Mouse (Mus musculus): ENCODE measurements around the gene Thbs1. TPM values are rescaled to one million over a fixed set of nuclear protein-coding genes. Genes with fewer than 3 reads are reported as not detected.

Thbs1 gene
- total and polyA plus RNA-seq, 2 experiments from 2014 or later, result 3.3 to 12.5 TPM

DNA sequence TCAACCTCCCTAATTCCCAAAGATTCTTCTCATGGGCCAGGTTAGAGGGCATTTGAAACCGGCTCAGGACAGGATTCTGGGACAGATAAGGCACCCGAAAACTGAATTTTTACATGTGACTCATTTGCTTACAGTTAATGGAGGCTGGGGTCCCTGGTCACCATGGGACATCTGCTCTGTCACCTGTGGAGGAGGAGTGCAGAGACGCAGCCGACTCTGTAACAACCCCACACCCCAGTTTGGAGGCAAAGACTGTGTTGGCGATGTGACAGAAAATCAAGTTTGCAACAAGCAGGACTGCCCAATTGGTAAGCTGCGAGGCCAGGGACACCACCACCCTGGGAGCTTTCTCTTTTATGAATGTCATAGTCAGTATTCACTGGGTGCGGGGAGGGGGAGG lies 6.8 kb downstream of the Thbs1 start:
- Histone ChIP-seq H3K36me3 (ENCODE audit: insufficient read depth, low read length) (0 out of 2 replicates have a peak, but pooled peaks cover 3% of the 10 kb centered on the region), H3K27me3 (ENCODE audit: insufficient read depth, low read length) (no peaks in the 10 kb centered on the region), H3K4me2 (ENCODE audit: low read depth, low read length) (no peak overlapping the region), H3K4me3 (ENCODE audit: low read length) (no peak overlapping the region), H3K4me1 (ENCODE audit: insufficient read depth, low read length) (no peaks in the 10 kb centered on the region; the same call in 1 of the 2 replicates), H3K9ac (replicated peaks; ENCODE audit: low read length) (no peak overlapping the region), H3K27ac (no peak overlapping the region), H3K9me3 (ENCODE audit: low read length) (no peaks in the 10 kb centered on the region)
- DNase-seq (ENCODE audit: low spot score), result no peak
- no peak for ATAC-seq
- 91% methylated on average over 7 of the region's 7 CpGs for WGBS
- no peak for TF ChIP-seq CTCF (IDR thresholded peaks at IDR 0.05; ENCODE audit: low read depth)

- DNase-seq (ENCODE audit: low spot score) (no peak), ATAC-seq (no peak)
- H3K4me3 ChIP-seq (ENCODE audit: low read length), result no peak overlapping the region
- no peaks in the 10 kb centered on the region; the same call in 1 of the 2 replicates for H3K4me1 ChIP-seq (ENCODE audit: insufficient read depth, low read length)
- H3K9me3 ChIP-seq (ENCODE audit: low read length), result no peaks in the 10 kb centered on the region
- H3K27me3 ChIP-seq (ENCODE audit: insufficient read depth, low read length), result no peaks in the 10 kb centered on the region
- H3K36me3 ChIP-seq (ENCODE audit: insufficient read depth, low read length), result 0 out of 2 replicates have a peak, but pooled peaks cover 4% of the 10 kb centered on the region
- TF ChIP-seq CTCF (IDR thresholded peaks at IDR 0.05; ENCODE audit: low read depth), result no peak
- WGBS, result 96% methylated on average over 12 of the region's 12 CpGs
- no peak overlapping the region for H3K9ac ChIP-seq (replicated peaks; ENCODE audit: low read length)
- no peak overlapping the region for H3K4me2 ChIP-seq (ENCODE audit: low read depth, low read length)
- no peak overlapping the region for H3K27ac ChIP-seq
Observed at GRCm38 (mm10) chr2:118119684-118120083, 8.0 kb downstream of the Thbs1 start.

DNA sequence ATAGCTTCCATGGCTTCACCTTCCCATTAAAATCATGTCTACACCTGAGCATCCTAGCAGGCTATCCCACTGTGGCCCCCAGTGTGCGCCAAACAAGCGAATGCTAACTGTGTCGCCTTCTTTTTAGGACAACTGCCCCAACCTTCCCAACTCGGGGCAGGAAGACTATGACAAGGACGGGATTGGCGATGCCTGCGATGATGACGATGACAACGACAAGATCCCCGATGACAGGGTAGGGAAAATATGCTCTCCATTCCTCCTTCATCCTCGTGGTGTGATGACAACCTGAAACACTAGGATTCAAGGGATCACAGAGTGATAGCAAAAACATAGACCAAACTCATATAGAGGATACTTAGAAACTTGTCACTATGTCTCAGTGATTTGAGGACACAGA lies 8.4 kb downstream of the Thbs1 start:
- no peak overlapping the region for H3K27ac ChIP-seq
- no peak for TF ChIP-seq CTCF (IDR thresholded peaks at IDR 0.05; ENCODE audit: low read depth)

DNA sequence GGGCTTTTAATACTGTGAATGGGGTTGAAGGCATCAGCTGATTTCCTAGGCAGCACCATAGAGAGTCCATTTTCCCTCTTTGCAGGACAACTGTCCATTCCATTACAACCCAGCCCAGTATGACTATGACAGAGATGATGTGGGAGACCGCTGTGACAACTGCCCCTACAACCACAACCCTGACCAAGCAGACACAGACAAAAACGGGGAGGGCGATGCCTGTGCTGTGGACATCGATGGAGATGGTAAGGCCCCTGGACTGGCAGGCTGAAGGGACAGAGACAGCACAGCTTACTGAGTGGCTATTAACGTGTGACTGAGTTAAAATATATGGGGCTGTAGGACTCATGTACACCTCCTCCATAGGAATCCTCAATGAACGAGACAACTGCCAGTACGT lies 9.1 kb downstream of the Thbs1 start:
- Histone ChIP-seq H3K9me3 (ENCODE audit: low read length) (no peaks in the 10 kb centered on the region), H3K27me3 (ENCODE audit: insufficient read depth, low read length) (no peaks in the 10 kb centered on the region), H3K9ac (replicated peaks; ENCODE audit: low read length) (no peak overlapping the region), H3K4me2 (ENCODE audit: low read depth, low read length) (no peak overlapping the region), H3K4me3 (ENCODE audit: low read length) (no peak overlapping the region), H3K4me1 (ENCODE audit: insufficient read depth, low read length) (no peaks in the 10 kb centered on the region), H3K36me3 (ENCODE audit: insufficient read depth, low read length) (0 out of 2 replicates have a peak, but pooled peaks cover 4% of the 10 kb centered on the region), H3K27ac (no peak overlapping the region)
- 93% methylated on average over 7 of the region's 7 CpGs for WGBS
- TF ChIP-seq CTCF (IDR thresholded peaks at IDR 0.05; ENCODE audit: low read depth), result no peak
- ATAC-seq, result no peak
- no peak for DNase-seq (ENCODE audit: low spot score)

More for the DNA sequence above, 8.4 kb downstream of the Thbs1 start:
- Histone ChIP-seq H3K27me3 (ENCODE audit: insufficient read depth, low read length) (no peaks in the 10 kb centered on the region), H3K4me3 (ENCODE audit: low read length) (no peak overlapping the region), H3K36me3 (ENCODE audit: insufficient read depth, low read length) (0 out of 2 replicates have a peak, but pooled peaks cover 4% of the 10 kb centered on the region), H3K9me3 (ENCODE audit: low read length) (no peaks in the 10 kb centered on the region), H3K4me1 (ENCODE audit: insufficient read depth, low read length) (no peaks in the 10 kb centered on the region; the same call in 1 of the 2 replicates), H3K4me2 (ENCODE audit: low read depth, low read length) (no peak overlapping the region), H3K9ac (replicated peaks; ENCODE audit: low read length) (no peak overlapping the region)
- ATAC-seq (no peak), DNase-seq (ENCODE audit: low spot score) (no peak)
- 93% methylated on average over 11 of the region's 11 CpGs for WGBS

- no peaks in the 10 kb centered on the region for H3K27me3 ChIP-seq (ENCODE audit: insufficient read depth, low read length)
- no peak overlapping the region for H3K9ac ChIP-seq (replicated peaks; ENCODE audit: low read length)
- 0 out of 2 replicates have a peak, but pooled peaks cover 4% of the 10 kb centered on the region for H3K36me3 ChIP-seq (ENCODE audit: insufficient read depth, low read length)
- no peak for ATAC-seq
- H3K4me2 ChIP-seq (ENCODE audit: low read depth, low read length), result no peak overlapping the region
- no peak overlapping the region for H3K27ac ChIP-seq
- no peak overlapping the region for H3K4me3 ChIP-seq (ENCODE audit: low read length)
- DNase-seq (ENCODE audit: low spot score), result no peak
- H3K4me1 ChIP-seq (ENCODE audit: insufficient read depth, low read length), result no peaks in the 10 kb centered on the region
- 93% methylated on average over 6 of the region's 6 CpGs for WGBS
- TF ChIP-seq CTCF (IDR thresholded peaks at IDR 0.05; ENCODE audit: low read depth), result no peak
- H3K9me3 ChIP-seq (ENCODE audit: low read length), result no peaks in the 10 kb centered on the region
Observed at GRCm38 (mm10) chr2:118122291-118122690, 10.6 kb downstream of the Thbs1 start.

- Histone ChIP-seq H3K4me1 (ENCODE audit: insufficient read depth, low read length) (no peaks in the 10 kb centered on the region), H3K9ac (replicated peaks; ENCODE audit: low read length) (no peak overlapping the region), H3K27me3 (ENCODE audit: insufficient read depth, low read length) (no peaks in the 10 kb centered on the region), H3K27ac (no peak overlapping the region), H3K9me3 (ENCODE audit: low read length) (no peaks in the 10 kb centered on the region), H3K4me2 (ENCODE audit: low read depth, low read length) (no peak overlapping the region), H3K4me3 (ENCODE audit: low read length) (no peak overlapping the region), H3K36me3 (ENCODE audit: insufficient read depth, low read length) (0 out of 2 replicates have a peak, but pooled peaks cover 4% of the 10 kb centered on the region)
- TF ChIP-seq CTCF (IDR thresholded peaks at IDR 0.05; ENCODE audit: low read depth), result no peak
- WGBS, result 87% methylated on average over 9 of the region's 9 CpGs
- DNase-seq (ENCODE audit: low spot score), result no peak
- ATAC-seq, result no peak
Observed at GRCm38 (mm10) chr2:118123743-118124142, 12.1 kb downstream of the Thbs1 start.

GRCm38 (mm10) chr2:118124437-118124836 lies 12.8 kb downstream of the Thbs1 start:
- Histone ChIP-seq H3K4me2 (ENCODE audit: low read depth, low read length) (no peak overlapping the region), H3K9me3 (ENCODE audit: low read length) (no peaks in the 10 kb centered on the region), H3K27ac (no peak overlapping the region), H3K9ac (replicated peaks; ENCODE audit: low read length) (no peak overlapping the region), H3K36me3 (ENCODE audit: insufficient read depth, low read length) (0 out of 2 replicates have a peak, but pooled peaks cover 4% of the 10 kb centered on the region), H3K27me3 (ENCODE audit: insufficient read depth, low read length) (no peaks in the 10 kb centered on the region), H3K4me1 (ENCODE audit: insufficient read depth, low read length) (no peaks in the 10 kb centered on the region), H3K4me3 (ENCODE audit: low read length) (no peak overlapping the region)
- DNase-seq (ENCODE audit: low spot score), result no peak
- 87% methylated on average over 7 of the region's 7 CpGs for WGBS
- no peak for ATAC-seq
- TF ChIP-seq CTCF (IDR thresholded peaks at IDR 0.05; ENCODE audit: low read depth), result no peak
